Mouse (Mus musculus) layer of hippocampus, adult 6 months (tissue): ENCODE data around the gene Sec22b. TPM values are rescaled to one million over a fixed set of nuclear protein-coding genes. Genes with fewer than 3 reads are reported as not detected.

ENCODE experiments used
- long read RNA-seq, 2 experiments: library from polyadenylated mRNA; unstranded; transcript quantifications; one replicate each; pipeline ENCODE4 v2.0.0; 2019 to 2020
- polyA plus RNA-seq: library from polyadenylated mRNA; unstranded; fragments of <200 nt; fragmentation: Nextera tagmentation; gene quantifications from 2 replicates; pipeline ENCODE4 v1.2.3, GENCODE M21; 2021

The Sec22b gene
- 57.6 and 59.3 TPM in 2 replicates for polyA plus RNA-seq
- long read RNA-seq, experiment 1, transcript Sec22b-201 (5 exons, 2,810 nt) = major isoform, 74 of 88 reads
- long read RNA-seq, experiment 1, partial matches to known transcripts = 2 of 88 reads
- long read RNA-seq, experiment 1, other reads (novel, unspliced or antisense) = 12 of 88 reads
- long read RNA-seq, experiment 2, transcript Sec22b-201 (5 exons, 2,810 nt) = major isoform, 198 of 212 reads
- long read RNA-seq, experiment 2, transcript Sec22b-204 (5 exons, 1,355 nt) = minor isoform, 6 of 212 reads
- long read RNA-seq, experiment 2, partial matches to known transcripts = 2 of 212 reads
- long read RNA-seq, experiment 2, other reads (novel, unspliced or antisense) = 5 of 212 reads

DNA sequence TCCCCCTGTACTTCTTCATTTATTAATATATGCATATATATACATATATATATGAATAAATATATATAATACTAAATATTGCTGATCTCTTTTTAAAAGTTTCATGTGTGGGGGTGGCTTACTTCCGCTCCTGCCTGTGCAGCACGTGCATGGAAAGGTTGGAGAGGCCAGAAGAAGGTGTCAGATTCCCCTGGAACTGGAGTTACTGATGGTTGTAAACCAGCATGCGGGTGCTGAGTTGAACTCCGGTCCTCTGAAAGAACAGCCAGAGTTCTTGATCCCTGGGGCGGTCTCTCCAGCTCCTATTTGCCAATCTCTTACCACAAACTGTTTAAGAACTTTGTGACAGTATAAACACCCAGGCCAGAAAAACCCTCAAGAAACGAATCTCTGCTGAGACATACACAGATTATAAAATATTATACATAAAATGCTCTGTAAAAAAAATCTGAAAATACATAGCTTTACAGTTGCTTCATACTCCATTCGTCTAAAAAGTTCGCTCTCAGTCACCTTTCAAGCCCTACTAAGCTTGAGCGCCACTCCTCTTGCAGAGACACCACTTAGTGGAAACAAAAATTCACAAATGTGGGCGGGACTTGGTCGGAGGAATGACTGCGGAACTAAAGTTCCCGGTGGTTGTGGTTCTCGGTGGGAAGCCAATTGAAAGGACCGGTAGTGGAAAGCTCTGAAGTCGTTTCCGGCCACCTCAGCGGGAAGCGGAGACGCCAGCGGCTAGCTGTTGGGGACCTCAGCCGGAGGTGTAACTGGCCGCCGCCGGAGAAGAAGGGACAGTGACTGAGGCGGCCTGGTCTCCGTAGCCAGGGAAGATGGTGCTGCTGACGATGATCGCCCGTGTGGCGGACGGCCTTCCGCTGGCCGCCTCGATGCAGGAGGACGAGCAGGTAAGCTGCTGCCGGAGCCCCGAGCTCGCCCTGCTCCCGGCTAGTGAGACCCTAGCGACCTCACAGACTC is at the start of gene Sec22b:
TSS of gene Sec22b (plus strand) at position 675 of the 975 bp plus-strand sequence.

DNA sequence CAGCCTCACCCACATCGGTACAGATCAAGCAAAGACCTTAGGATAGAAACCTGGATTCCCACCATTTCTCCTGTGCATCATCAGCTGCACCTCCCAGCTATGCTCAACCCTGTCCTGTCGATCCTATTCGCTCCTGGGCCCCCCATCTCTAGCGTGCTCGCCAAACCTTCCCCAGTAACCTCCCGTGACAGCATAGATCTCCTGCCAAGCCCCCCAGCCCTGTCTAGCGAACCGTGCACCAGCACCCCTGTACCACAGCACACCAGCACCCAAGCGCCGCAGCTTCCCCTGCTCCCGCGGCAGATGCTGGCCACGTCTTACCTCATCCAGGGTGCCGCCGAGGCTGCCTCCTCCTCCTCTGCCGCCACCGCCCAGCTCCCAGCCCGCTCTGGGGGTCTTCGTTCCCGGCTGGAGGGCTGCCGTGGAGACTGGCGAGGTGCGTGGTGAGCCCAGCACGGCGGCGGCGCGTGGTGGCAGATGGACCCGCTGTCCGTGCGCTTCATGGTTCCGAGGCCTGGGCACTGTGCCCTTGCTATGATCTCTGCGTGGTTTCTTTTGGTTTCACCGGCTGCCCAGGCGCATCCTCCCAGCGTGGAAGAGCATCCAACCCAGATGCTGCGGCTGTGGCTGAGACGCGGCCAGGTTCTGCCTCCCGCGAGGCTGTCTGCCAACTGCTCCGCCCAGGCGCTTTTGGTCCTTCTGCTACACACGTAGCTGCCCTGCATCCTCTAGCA is 12.7 kb upstream of the Sec22b start, which contains the start of gene Pde4dip:
TSS of gene Pde4dip (minus strand) at position 540 of the 734 bp plus-strand sequence.

Other genes starting within 250 kb of the Sec22b start
- 3.8 and 5.0 TPM in 2 replicates for gene Prkab2, start 243.0 kb upstream of the Sec22b start, polyA plus RNA-seq
- gene Gm17651, start 226.5 kb upstream of the Sec22b start, polyA plus RNA-seq = not detected in 2 replicates
- gene Pde4dip, start 12.5 kb upstream of the Sec22b start, polyA plus RNA-seq = 32.4 and 39.7 TPM in 2 replicates
- gene Notch2, start 112.3 kb downstream of the Sec22b start, polyA plus RNA-seq = 10.0 and 13.6 TPM in 2 replicates